Mouse (Mus musculus): ENCODE data around the gene Hmgb2. TPM values are rescaled to one million over a fixed set of nuclear protein-coding genes. Genes with fewer than 3 reads are reported as not detected.

Hmgb2 gene
- total RNA-seq, 1 experiment from 2014 or later: 57.5 TPM

DNA sequence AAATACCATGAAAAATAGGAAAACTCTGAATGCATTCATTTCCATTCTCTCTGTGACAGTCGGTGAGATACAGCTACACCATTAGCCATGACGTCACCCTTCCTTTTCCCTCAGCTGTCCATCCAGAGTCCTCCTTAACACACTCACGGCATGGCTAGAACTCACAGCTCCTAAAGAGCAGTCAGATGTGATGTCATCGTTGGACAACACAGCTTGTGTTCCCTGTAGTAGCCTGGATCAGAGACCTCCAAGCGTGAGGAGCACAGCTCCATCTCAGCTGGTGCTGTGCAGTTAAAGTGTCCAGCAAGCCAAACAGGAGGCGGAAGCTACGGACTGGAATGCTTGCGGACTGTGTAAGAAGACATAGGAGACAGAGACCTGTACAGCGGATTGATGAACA, 49.2 kb downstream of the Hmgb2 start:
- no peak for DNase-seq

DNA sequence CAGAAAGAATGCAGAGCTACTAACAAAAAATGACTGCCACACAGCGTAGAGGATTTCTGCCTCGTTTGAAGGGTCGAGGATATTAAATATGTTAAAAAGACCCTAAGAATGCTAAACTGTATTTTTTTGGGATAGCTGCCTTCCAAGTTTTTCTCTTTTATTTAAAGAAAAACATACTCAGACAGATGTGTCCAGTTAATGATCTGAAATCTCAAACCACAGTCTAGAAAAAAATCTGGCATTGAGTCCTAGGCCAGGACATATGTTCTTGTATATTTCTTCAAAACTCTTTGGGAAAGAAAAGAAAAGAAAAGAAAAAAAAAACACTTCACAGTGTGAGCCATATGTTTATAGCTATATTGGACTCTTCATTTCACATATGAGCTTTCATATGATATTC, 51.0 kb downstream of the Hmgb2 start:
- no peak for DNase-seq

- DNase-seq: no peak
Measured at GRCm38 (mm10) chr8:57563726-57564125, 52.0 kb downstream of the Hmgb2 start.

DNA sequence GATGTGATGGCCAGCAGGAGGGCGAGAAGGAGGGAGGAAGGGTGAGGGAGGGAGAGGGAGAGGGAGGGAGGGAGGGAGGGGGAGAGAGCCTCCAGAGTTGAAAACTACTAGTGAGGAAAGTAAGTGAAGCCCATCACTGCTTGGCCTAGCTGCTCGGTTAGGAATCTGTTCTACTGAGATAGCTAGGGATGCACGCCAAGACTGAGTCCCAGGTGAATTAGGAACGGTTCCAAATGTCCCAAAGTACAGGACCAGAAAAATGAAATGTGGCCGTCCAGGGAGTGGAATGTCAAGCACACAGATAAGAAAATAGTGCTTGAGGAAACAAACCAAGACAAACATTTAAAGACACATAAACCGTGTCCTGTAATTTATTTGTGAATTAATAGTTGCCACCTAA, 53.3 kb downstream of the Hmgb2 start:
- DNase-seq: no peak

Other genes with a start within 250 kb of the Hmgb2 start
- gene Hand2, start 190.9 kb upstream of the Hmgb2 start, total RNA-seq (2021): 35.6 and 40.2 TPM in 2 replicates
- 0.52 and 0.94 TPM in 2 replicates for gene Scrg1, start 56.0 kb upstream of the Hmgb2 start, total RNA-seq (2021)
- 11.6 and 12.0 TPM in 2 replicates for gene Sap30, start 24.0 kb upstream of the Hmgb2 start, total RNA-seq (2021)
- gene Galnt7, start 141.1 kb downstream of the Hmgb2 start, total RNA-seq (2021): 13.3 and 16.7 TPM in 2 replicates

Measured in adrenal gland, postnatal 14 days (tissue).